Mouse (Mus musculus) stomach, postnatal 0 days (tissue): ENCODE results near the gene Ccdc155.

Experiments
- CTCF ChIP-seq: IDR thresholded peaks from 2 replicates; pipeline ENCODE4 v1.5.1; 2016; ENCODE audit warnings: antibody characterized with exemption, low read depth, mild to moderate bottlenecking, moderate library complexity
- EP300 ChIP-seq: optimal IDR thresholded peaks from 2 replicates; pipeline ENCODE3; 2016; ENCODE audit warnings: antibody characterized with exemption

DNA sequence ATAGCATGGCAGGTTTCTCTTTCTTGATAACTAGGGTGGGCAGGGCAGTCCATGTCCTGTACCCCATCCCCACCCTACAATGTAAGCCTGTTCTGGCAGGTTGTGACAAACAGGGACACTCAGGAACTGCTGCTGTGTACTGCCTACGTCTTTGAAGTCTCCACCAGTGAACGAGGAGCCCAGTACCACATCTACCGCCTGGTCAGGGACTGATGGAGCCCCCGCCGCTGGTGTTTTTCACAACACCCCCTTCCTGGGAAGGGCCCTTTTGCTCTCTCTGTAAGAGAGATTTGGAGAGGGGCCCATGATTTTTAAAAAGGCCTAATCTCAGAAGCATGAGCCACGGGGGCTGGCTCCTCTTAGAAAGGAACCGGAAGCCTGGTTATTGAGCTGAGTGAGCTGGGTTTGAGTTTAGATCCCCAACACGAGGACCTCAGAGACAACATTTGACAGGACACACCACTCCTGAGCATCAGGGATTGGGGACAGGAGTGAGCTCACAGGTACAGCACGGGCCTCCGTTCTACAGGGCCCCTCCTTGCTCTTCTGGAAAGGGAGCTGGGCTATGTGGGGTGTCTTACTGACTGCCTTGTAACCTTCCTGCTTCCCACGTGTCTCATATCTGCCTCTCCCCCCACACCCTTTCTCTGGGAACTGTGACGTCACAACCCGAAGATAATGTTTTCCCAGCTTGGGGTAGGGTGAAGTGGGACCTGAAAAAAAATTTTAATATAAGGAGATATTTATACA, 28.2 kb upstream of the Ccdc155 start:
- TF ChIP-seq CTCF (no peak), EP300 (no peak)
